Mouse (Mus musculus) stomach, postnatal 0 days (tissue): ENCODE measurements around the gene Sall2. TPM values are rescaled to one million over a fixed set of nuclear protein-coding genes. Genes with fewer than 3 reads are reported as not detected.

ENCODE experiments used
- ATAC-seq: fragments of 200-750 bp; cut with Nextera tagmentation; 2 replicates; pipeline ENCODE4 v1.8.0; 2017; ENCODE audit not compliant: low FRiP score, low TSS enrichment
- DNase-seq: peaks from one replicate; pipeline ENCODE4 v3.0.0-alpha.2; 2016; ENCODE audit warnings: low spot score
- H3K27ac ChIP-seq: fragments of 300-500 bp; sonication (generic); replicated peaks from 2 replicates; pipeline ENCODE4 v1.5.1; 2014; ENCODE audit warnings: mild to moderate bottlenecking, control low read depth
- H3K27me3 ChIP-seq: fragments of 300-500 bp; sonication (generic); 2 replicates; pipeline ENCODE4 v1.6.1; 2014; ENCODE audit warnings: low read length; ENCODE audit not compliant: control insufficient read depth, insufficient read depth
- H3K36me3 ChIP-seq: fragments of 300-500 bp; sonication (generic); 2 replicates; pipeline ENCODE4 v1.6.1; 2014; ENCODE audit warnings: low read length, mixed read lengths; ENCODE audit not compliant: control insufficient read depth, insufficient read depth
- H3K4me1 ChIP-seq: fragments of 300-500 bp; sonication (generic); replicated peaks from 2 replicates; pipeline ENCODE4 v1.6.1; 2014; ENCODE audit warnings: antibody characterized with exemption; ENCODE audit not compliant: control insufficient read depth, insufficient read depth
- H3K4me2 ChIP-seq: fragments of 300-500 bp; sonication (generic); replicated peaks from 2 replicates; pipeline ENCODE4 v1.6.1; 2014; ENCODE audit warnings: low read depth, mild to moderate bottlenecking, control low read depth, moderate library complexity
- H3K4me3 ChIP-seq: fragments of 300-500 bp; sonication (generic); 2 replicates; pipeline ENCODE4 v1.5.1; 2014; ENCODE audit warnings: low read depth, low read length, control low read depth
- H3K9ac ChIP-seq: fragments of 300-500 bp; sonication (generic); 2 replicates; pipeline ENCODE4 v1.6.1; 2014; ENCODE audit warnings: mild to moderate bottlenecking, low read length, control low read depth, mixed read lengths
- H3K9me3 ChIP-seq: fragments of 300-500 bp; sonication (generic); 2 replicates; pipeline ENCODE4 v1.6.1; 2016; ENCODE audit warnings: low read length; ENCODE audit not compliant: control insufficient read depth
- CTCF ChIP-seq: IDR thresholded peaks from 2 replicates; pipeline ENCODE4 v1.5.1; 2016; ENCODE audit warnings: antibody characterized with exemption, low read depth, mild to moderate bottlenecking, moderate library complexity
- EP300 ChIP-seq: optimal IDR thresholded peaks from 2 replicates; pipeline ENCODE3; 2016; ENCODE audit warnings: antibody characterized with exemption
- WGBS: fragments of 180-500 bp; shearing (Covaris S2); extraction: QIAGEN DNeasy Blood & Tissue Kit; methylation state at CpG from one replicate; pipeline ENCODE4 v1.1.7; 2014; 5-methylcytosine and 5-hydroxymethylcytosine counted together
- polyA plus RNA-seq: library from polyadenylated mRNA; unstranded; fragments of >200 nt; fragmentation: Nextera tagmentation; extraction: Ambion mirVana; gene quantifications from 2 replicates; pipeline ENCODE4 v1.2.1, GENCODE M21; 2015

Sall2 gene
- polyA plus RNA-seq, 1 experiment from 2014 or later = 2.1 TPM

- 66% methylated on average over 3 of the region's 3 CpGs for WGBS
- TF ChIP-seq EP300 (no peak), CTCF (no peak)
- H3K4me1 ChIP-seq = no peaks in the 10 kb centered on the region; the same call in 1 of the 2 replicates
Measured at GRCm38 (mm10) chr14:52332171-52332570, 3.6 kb upstream of the Sall2 start.

GRCm38 (mm10) chr14:52331069-52331750 is 2.6 kb upstream of the Sall2 start:
- Histone ChIP-seq H3K4me1 (no peaks in the 10 kb centered on the region; the same call in 1 of the 2 replicates), H3K4me2 (no peak overlapping the region), H3K4me3 (no peak overlapping the region), H3K9me3 (no peaks in the 10 kb centered on the region), H3K27me3 (no peaks in the 10 kb centered on the region), H3K9ac (no peak overlapping the region), H3K27ac (no peak overlapping the region), H3K36me3 (no peaks in the 10 kb centered on the region)
- ATAC-seq (no peak), DNase-seq (no peak)
- TF ChIP-seq CTCF (no peak), EP300 (no peak)
- WGBS = 29% methylated on average over 4 of the region's 4 CpGs

More at GRCm38 (mm10) chr14:52332171-52332570, 3.6 kb upstream of the Sall2 start:
- no peaks in the 10 kb centered on the region for H3K27me3 ChIP-seq
- DNase-seq (no peak), ATAC-seq (no peak)
- H3K4me2 ChIP-seq = no peak overlapping the region
- H3K9me3 ChIP-seq = no peaks in the 10 kb centered on the region
- H3K4me3 ChIP-seq = no peak overlapping the region
- H3K9ac ChIP-seq = no peak overlapping the region
- no peaks in the 10 kb centered on the region for H3K36me3 ChIP-seq
- no peak overlapping the region for H3K27ac ChIP-seq

- Histone ChIP-seq H3K27ac (no peak overlapping the region), H3K9me3 (no peaks in the 10 kb centered on the region), H3K9ac (peak overlapping the region; percentile 18; the same call in 1 of the 2 replicates), H3K36me3 (no peaks in the 10 kb centered on the region), H3K4me2 (peak overlapping the region; percentile 68), H3K27me3 (no peaks in the 10 kb centered on the region), H3K4me3 (peak overlapping the region; percentile 35), H3K4me1 (no peaks in the 10 kb centered on the region; the same call in 1 of the 2 replicates)
- WGBS = 5% methylated on average over 14 of the region's 14 CpGs
- ATAC-seq = no peak
- no peak for DNase-seq
- no peak for TF ChIP-seq CTCF
- no peak for TF ChIP-seq EP300
Measured at GRCm38 (mm10) chr14:52327375-52327901, 1.1 kb downstream of the Sall2 start.

- H3K27ac ChIP-seq = no peak overlapping the region
- H3K4me3 ChIP-seq = no peak overlapping the region
- no peaks in the 10 kb centered on the region; the same call in 1 of the 2 replicates for H3K4me1 ChIP-seq
- H3K4me2 ChIP-seq = no peak overlapping the region
- H3K9me3 ChIP-seq = no peaks in the 10 kb centered on the region
- H3K36me3 ChIP-seq = no peaks in the 10 kb centered on the region
- TF ChIP-seq EP300 (no peak), CTCF (peak; percentile 53)
- ATAC-seq (no peak), DNase-seq (no peak)
- WGBS = 15% methylated on average over 4 of the region's 4 CpGs
- H3K27me3 ChIP-seq = no peaks in the 10 kb centered on the region
- H3K9ac ChIP-seq = no peak overlapping the region
Measured at GRCm38 (mm10) chr14:52325890-52326289, 2.7 kb downstream of the Sall2 start.

- no peak overlapping the region for H3K27ac ChIP-seq
- H3K36me3 ChIP-seq = no peaks in the 10 kb centered on the region
- TF ChIP-seq CTCF (no peak), EP300 (no peak)
- no peak overlapping the region for H3K4me3 ChIP-seq
- 41% methylated on average over 6 of the region's 6 CpGs for WGBS
- 0 out of 2 replicates have a peak, but pooled peaks cover 3% of the 10 kb centered on the region for H3K4me1 ChIP-seq
- H3K27me3 ChIP-seq = no peaks in the 10 kb centered on the region
- no peak overlapping the region for H3K4me2 ChIP-seq
- no peaks in the 10 kb centered on the region for H3K9me3 ChIP-seq
- DNase-seq (no peak), ATAC-seq (no peak)
- H3K9ac ChIP-seq = no peak overlapping the region
Measured at GRCm38 (mm10) chr14:52319361-52319760, 9.2 kb downstream of the Sall2 start.
